Mouse (Mus musculus): ENCODE measurements around the gene Slc16a13.
"Not testable (repeated sequence)": the region's sequence is repeated elsewhere in the genome, so short reads cannot be mapped to it uniquely, and the experiment has no call there.

Gene Slc16a13

DNA sequence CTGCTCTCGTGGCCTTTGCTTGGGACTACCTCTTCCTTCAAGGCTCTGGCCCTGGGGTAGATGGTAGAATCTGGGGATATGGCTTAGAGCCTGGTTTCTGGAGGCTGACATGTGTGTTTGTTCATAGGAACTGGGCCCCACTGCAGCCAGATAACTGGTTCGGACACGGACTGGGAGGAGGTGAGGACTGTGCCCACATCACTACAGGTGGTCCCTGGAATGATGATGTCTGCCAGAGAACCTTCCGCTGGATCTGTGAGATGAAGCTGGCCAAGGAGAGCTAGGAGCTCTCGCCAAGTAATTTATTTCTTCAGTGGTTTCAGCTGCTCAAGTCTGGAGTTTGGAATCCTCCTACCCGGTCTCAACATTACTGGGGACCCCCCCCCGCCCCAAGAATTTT is 50.6 kb downstream of the Slc16a13 start:
- DNase-seq (ENCODE audit: low spot score) = no peak

DNA sequence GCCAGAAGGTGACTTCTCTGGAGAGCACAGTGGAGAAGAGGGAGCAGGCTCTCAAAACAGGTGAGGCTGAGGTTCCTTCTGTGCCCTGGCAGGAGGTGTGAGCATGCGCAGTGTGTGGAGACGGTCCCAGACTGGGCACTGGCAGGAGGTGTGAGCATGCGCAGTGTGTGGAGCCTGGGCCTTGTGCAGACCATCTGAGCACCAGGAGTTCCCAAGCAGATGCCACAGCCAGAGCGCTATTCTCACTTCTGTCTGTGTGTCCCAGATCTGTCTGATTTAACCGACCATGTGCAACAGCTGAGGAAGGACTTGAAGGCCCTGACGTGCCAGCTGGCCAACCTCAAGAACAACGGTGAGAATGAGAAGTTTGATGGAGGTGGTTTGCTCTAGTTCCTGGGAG is 51.4 kb downstream of the Slc16a13 start:
- DNase-seq (ENCODE audit: low spot score) = not testable (repeated sequence)

GRCm38 (mm10) chr11:70168136-70168535 is 52.7 kb downstream of the Slc16a13 start:
- DNase-seq (ENCODE audit: low spot score) = no peak

Measured in ovary, adult 18-20 months (tissue).